Comparison of ENCODE assay signal across 10 mouse cellular contexts in genomic region chr2:11362205-11362994, GRCm38 (mm10).
DNase-seq lines count a peak whose midpoint lies in the region; ATAC-seq and TF ChIP-seq lines count a peak whose summit lies in the region.
"Had no signal": no experiment of that assay in that cellular context is flagged by ENCODE, and none has a peak within 500 bp of the region (broad histone marks: within the 10 kb centered on the region; RNA-seq: fewer than 3 reads in every experiment).

No protein-coding gene starts in this region.

- TF ChIP-seq POLR2A in brain, embryonic 14.5 days (IDR thresholded peaks at IDR 0.05; ENCODE audit: borderline replicate concordance, extremely low read depth, insufficient read depth, insufficient read length, poor library complexity, severe bottlenecking): no peak

- H3K4me2 ChIP-seq in hindbrain, embryonic 13.5 days: no peak overlapping the region
- H3K4me2 ChIP-seq in midbrain, embryonic 15.5 days: no peak overlapping the region

- no peaks in the 10 kb centered on the region for H3K27me3 ChIP-seq in hindbrain, embryonic 13.5 days
- H3K27me3 ChIP-seq in midbrain, embryonic 15.5 days (replicated peaks): no peaks in the 10 kb centered on the region
- H3K27me3 ChIP-seq: CH12.LX had no signal

- TF ChIP-seq CTCF in left cerebral cortex, adult 2 months (IDR thresholded peaks at IDR 0.05): no peak
- TF ChIP-seq CTCF in brain, embryonic 14.5 days (IDR thresholded peaks at IDR 0.05; ENCODE audit: borderline replicate concordance, extremely low read depth, insufficient read depth, insufficient read length): no peak

- no peaks in the 10 kb centered on the region for H3K36me3 ChIP-seq in hindbrain, embryonic 13.5 days
- no peaks in the 10 kb centered on the region for H3K36me3 ChIP-seq in midbrain, embryonic 15.5 days (replicated peaks)

- H3K4me1 ChIP-seq in hindbrain, embryonic 13.5 days (replicated peaks): peaks cover 11% of the 10 kb centered on the region
- H3K4me1 ChIP-seq in midbrain, embryonic 15.5 days: no peaks in the 10 kb centered on the region

- H3K4me3 ChIP-seq in left cerebral cortex, adult 2 months: no peak overlapping the region
- H3K4me3 ChIP-seq in hindbrain, embryonic 13.5 days: no peak overlapping the region
- no peak overlapping the region for H3K4me3 ChIP-seq in midbrain, embryonic 15.5 days

- peak; percentile 38 to 44 for DNase-seq in left cerebral cortex, postnatal 10 days (ENCODE audit: extremely low spot score in 1 of 2, low spot score in 2 of 2)
- no peak for DNase-seq in left cerebral cortex, adult 2 months (ENCODE audit: extremely low spot score in 1 of 2, low spot score in 2 of 2)
- DNase-seq in brain, embryonic 14.5 days (ENCODE audit: low read depth): peak; percentile 92
- DNase-seq in frontal cortex, postnatal 10 days (ENCODE audit: low spot score in 2 of 2): no peak
- DNase-seq in lung, postnatal 25 days (ENCODE audit: low spot score): no peak

- ATAC-seq in hindbrain, embryonic 13.5 days (ENCODE audit: low FRiP score): peak; percentile 87
- peak; percentile 85 for ATAC-seq in midbrain, embryonic 15.5 days (replicated peaks)
- ATAC-seq in CD4-positive, CD25-positive, alpha-beta regulatory T cell, adult 4 months: no peak

- intact Hi-C loops in left cerebral cortex, postnatal 10 days (cut with DNase I): loop anchor here (5.0 kb wide), 1 partner anchor 120 kb away; no protein-coding TSS in a partner anchor
- intact Hi-C loops in left cerebral cortex, adult 2 months (cut with DNase I): no loop called here

- no peak overlapping the region for H3K9ac ChIP-seq in hindbrain, embryonic 13.5 days
- H3K9ac ChIP-seq in midbrain, embryonic 15.5 days: no peak overlapping the region

- H3K9me3 ChIP-seq in hindbrain, embryonic 13.5 days: no peaks in the 10 kb centered on the region
- no peaks in the 10 kb centered on the region for H3K9me3 ChIP-seq in midbrain, embryonic 15.5 days

- 80% methylated on average over 8 of the region's 8 CpGs for WGBS in hindbrain, embryonic 13.5 days
- 79% methylated on average over 8 of the region's 8 CpGs for WGBS in midbrain, embryonic 15.5 days

- H3K27ac ChIP-seq in left cerebral cortex, adult 2 months: no peak overlapping the region
- H3K27ac ChIP-seq in hindbrain, embryonic 13.5 days: no peak overlapping the region
- H3K27ac ChIP-seq in midbrain, embryonic 15.5 days: no peak overlapping the region
- H3K27ac ChIP-seq: macrophage had no signal

Comparison
In these comparisons a context has a peak if more than half of its experiments do, and no peak if none do; other contexts are left out.
1. DNase-seq: peak in left cerebral cortex, postnatal 10 days (2 of 2) and brain, embryonic 14.5 days (single experiment); none in left cerebral cortex, adult 2 months (0 of 2), frontal cortex, postnatal 10 days (0 of 2) and lung, postnatal 25 days (single experiment).